Mouse (Mus musculus): ENCODE measurements around the gene Gm3012.
"Not testable (repeated sequence)": the region's sequence is repeated elsewhere in the genome, so short reads cannot be mapped to it uniquely, and the experiment has no call there.

The Gm3012 gene

DNA sequence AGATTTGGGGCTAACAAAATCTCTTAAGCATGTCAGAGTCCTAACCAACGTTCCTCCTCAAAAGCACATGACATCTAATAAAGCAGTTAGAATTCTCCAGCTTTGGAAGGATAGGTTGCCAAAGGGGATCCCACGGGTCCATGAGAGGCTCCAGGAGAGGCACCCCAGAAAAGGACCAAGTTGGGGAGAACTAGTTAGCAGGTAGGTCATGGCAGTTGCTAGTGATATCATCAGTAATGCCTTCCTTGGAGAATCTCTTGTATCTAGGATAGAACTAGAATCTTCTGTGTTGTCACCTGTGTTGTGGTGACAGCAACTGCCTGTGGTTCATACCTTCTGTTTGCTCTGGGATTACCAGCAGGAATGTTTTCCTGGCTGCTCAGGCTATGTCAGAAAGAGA is at the start of gene Gm3012:
Gm3012 (plus strand) TSS at position 301 of the 400 bp plus-strand sequence.
- not testable (repeated sequence) for DNase-seq (ENCODE audit: low spot score)

DNA sequence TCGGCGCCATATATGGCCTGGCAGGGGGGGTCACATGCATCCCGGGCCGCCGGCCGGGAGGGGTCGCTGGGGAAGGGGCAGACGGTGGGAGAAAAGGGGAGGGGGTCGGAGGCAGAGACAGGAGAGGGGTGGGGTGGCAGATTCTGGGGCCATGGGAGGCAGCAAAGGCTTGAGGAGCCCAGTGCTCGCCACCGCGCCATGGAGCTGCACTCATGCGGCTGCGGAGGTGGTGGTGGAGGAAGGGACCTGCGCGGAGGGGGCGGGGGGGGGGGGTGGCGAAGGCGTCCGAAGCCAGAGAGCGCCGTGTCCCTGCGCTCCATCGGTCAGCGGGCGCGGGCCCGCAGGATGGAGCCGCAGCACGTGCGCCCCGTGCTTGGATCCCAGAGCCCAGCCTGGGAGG is 17.4 kb downstream of the Gm3012 start, which contains the start of gene Gm3020:
Gm3020 (plus strand) TSS at position 301 of the 400 bp plus-strand sequence.
- not testable (repeated sequence) for DNase-seq (ENCODE audit: low spot score)

DNA sequence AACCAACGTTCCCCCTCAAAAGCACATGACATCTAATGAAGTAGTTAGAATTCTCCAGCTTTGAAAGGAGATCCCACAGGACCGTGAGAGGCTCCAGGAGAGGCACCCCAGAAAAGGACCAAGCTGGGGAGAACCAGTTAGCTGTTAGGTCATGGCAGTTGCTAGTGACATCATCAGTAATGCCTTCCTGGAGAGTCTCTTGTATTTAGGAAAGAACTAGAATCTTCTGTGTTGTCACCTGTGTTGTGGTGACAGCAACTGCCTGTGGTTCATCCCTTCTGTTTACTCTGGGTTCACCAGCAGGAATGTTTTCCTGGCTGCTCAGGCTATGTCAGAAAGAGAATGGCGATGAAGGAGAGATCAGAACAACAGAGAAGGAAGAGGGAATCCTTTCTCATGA is 54.2 kb downstream of the Gm3012 start, which contains the start of gene Gm3043:
Gm3043 (plus strand) TSS at position 301 of the 400 bp plus-strand sequence.
- DNase-seq (ENCODE audit: low spot score): not testable (repeated sequence)

All from testis, postnatal 14 days (tissue).